Mouse (Mus musculus): ENCODE measurements around the gene Crispld2. TPM values are rescaled to one million over a fixed set of nuclear protein-coding genes. Genes with fewer than 3 reads are reported as not detected.

Gene Crispld2
- polyA plus RNA-seq, 1 experiment from 2014 or later: 3.9 TPM

- Histone ChIP-seq H3K4me2 (no peak overlapping the region; the same call in 1 of the 2 replicates), H3K9me3 (no peaks in the 10 kb centered on the region), H3K9ac (0 out of 2 replicates have a peak overlapping the region, but pooled peaks have one; percentile 9), H3K27me3 (replicated peaks) (peaks cover 17% of the 10 kb centered on the region), H3K4me1 (peaks cover 52% of the 10 kb centered on the region), H3K36me3 (no peaks in the 10 kb centered on the region), H3K4me3 (no peak overlapping the region), H3K27ac (replicated peaks) (peak overlapping the region; percentile 13; the same call in 1 of the 2 replicates)
- WGBS: 23% methylated on average over 9 of the region's 9 CpGs
- no peak for ATAC-seq (ENCODE audit: extremely low read depth, insufficient number of reproducible peaks, low FRiP score, low TSS enrichment)
Measured at GRCm38 (mm10) chr8:120036111-120036510, 43.9 kb downstream of the Crispld2 start.

DNA sequence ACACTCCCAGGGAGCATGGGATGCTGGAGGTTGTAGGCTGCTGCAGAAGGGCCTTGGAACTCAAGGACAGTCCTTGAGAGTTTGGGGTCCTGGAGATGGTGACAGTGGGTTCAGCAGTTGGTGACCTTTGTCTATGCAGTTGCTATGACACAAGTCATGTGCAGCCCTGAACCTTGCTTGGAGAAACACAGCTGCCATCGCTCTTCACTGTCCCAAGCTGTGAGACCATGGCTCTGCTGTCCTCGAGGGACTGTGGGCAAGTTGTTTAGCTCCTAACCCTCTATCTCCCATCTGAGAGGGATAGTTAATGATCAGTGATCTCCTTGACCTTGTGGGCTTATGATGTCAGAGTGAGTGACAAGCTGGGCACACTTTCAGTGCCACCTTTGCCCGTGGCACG is 44.3 kb downstream of the Crispld2 start:
- 0 out of 2 replicates have a peak overlapping the region, but pooled peaks have one; percentile 9 for H3K9ac ChIP-seq
- ATAC-seq (ENCODE audit: extremely low read depth, insufficient number of reproducible peaks, low FRiP score, low TSS enrichment): no peak
- peak overlapping the region; percentile 13; the same call in 1 of the 2 replicates for H3K27ac ChIP-seq (replicated peaks)
- peaks cover 17% of the 10 kb centered on the region for H3K27me3 ChIP-seq (replicated peaks)
- 73% methylated on average over 4 of the region's 4 CpGs for WGBS
- no peaks in the 10 kb centered on the region for H3K9me3 ChIP-seq
- peaks cover 55% of the 10 kb centered on the region for H3K4me1 ChIP-seq
- no peak overlapping the region for H3K4me2 ChIP-seq
- H3K36me3 ChIP-seq: no peaks in the 10 kb centered on the region
- no peak overlapping the region for H3K4me3 ChIP-seq

GRCm38 (mm10) chr8:120037199-120037598 is 45.0 kb downstream of the Crispld2 start:
- H3K36me3 ChIP-seq: no peaks in the 10 kb centered on the region
- H3K27me3 ChIP-seq (replicated peaks): peaks cover 17% of the 10 kb centered on the region
- H3K9ac ChIP-seq: 0 out of 2 replicates have a peak overlapping the region, but pooled peaks have one; percentile 5
- H3K9me3 ChIP-seq: no peaks in the 10 kb centered on the region
- H3K4me1 ChIP-seq: peaks cover 55% of the 10 kb centered on the region
- H3K4me3 ChIP-seq: no peak overlapping the region
- 38% methylated on average over 15 of the region's 15 CpGs for WGBS
- peak; percentile 39; the same call in 1 of the 2 replicates for ATAC-seq (ENCODE audit: extremely low read depth, insufficient number of reproducible peaks, low FRiP score, low TSS enrichment)
- H3K27ac ChIP-seq (replicated peaks): no peak overlapping the region
- peak overlapping the region; percentile 26 for H3K4me2 ChIP-seq

GRCm38 (mm10) chr8:120037611-120038010 is 45.4 kb downstream of the Crispld2 start:
- no peaks in the 10 kb centered on the region for H3K9me3 ChIP-seq
- no peak overlapping the region for H3K4me3 ChIP-seq
- 72% methylated on average over 8 of the region's 8 CpGs for WGBS
- peaks cover 55% of the 10 kb centered on the region for H3K4me1 ChIP-seq
- no peak for ATAC-seq (ENCODE audit: extremely low read depth, insufficient number of reproducible peaks, low FRiP score, low TSS enrichment)
- no peak overlapping the region for H3K27ac ChIP-seq (replicated peaks)
- H3K36me3 ChIP-seq: no peaks in the 10 kb centered on the region
- peak overlapping the region; percentile 26; the same call in 1 of the 2 replicates for H3K4me2 ChIP-seq
- H3K9ac ChIP-seq: no peak overlapping the region
- H3K27me3 ChIP-seq (replicated peaks): peaks cover 19% of the 10 kb centered on the region

- H3K4me3 ChIP-seq: no peak overlapping the region
- 92% methylated on average over 12 of the region's 12 CpGs for WGBS
- peaks cover 30% of the 10 kb centered on the region for H3K27me3 ChIP-seq (replicated peaks)
- no peak overlapping the region for H3K27ac ChIP-seq (replicated peaks)
- no peak overlapping the region for H3K9ac ChIP-seq
- no peaks in the 10 kb centered on the region for H3K9me3 ChIP-seq
- H3K4me2 ChIP-seq: no peak overlapping the region
- H3K36me3 ChIP-seq: no peaks in the 10 kb centered on the region
- no peak for ATAC-seq (ENCODE audit: extremely low read depth, insufficient number of reproducible peaks, low FRiP score, low TSS enrichment)
- H3K4me1 ChIP-seq: peaks cover 55% of the 10 kb centered on the region
Measured at GRCm38 (mm10) chr8:120038741-120039140, 46.5 kb downstream of the Crispld2 start.

GRCm38 (mm10) chr8:120039313-120039919 is 47.2 kb downstream of the Crispld2 start:
- whole genome bisulfite sequencing: 53% methylated on average over 11 of the region's 11 CpGs
- ATAC-seq (ENCODE audit: extremely low read depth, insufficient number of reproducible peaks, low FRiP score, low TSS enrichment): no peak
- Histone ChIP-seq H3K36me3 (no peaks in the 10 kb centered on the region), H3K9me3 (no peaks in the 10 kb centered on the region), H3K27ac (replicated peaks) (no peak overlapping the region), H3K4me2 (no peak overlapping the region), H3K27me3 (replicated peaks) (peaks cover 37% of the 10 kb centered on the region), H3K9ac (no peak overlapping the region), H3K4me1 (peaks cover 54% of the 10 kb centered on the region), H3K4me3 (no peak overlapping the region)

DNA sequence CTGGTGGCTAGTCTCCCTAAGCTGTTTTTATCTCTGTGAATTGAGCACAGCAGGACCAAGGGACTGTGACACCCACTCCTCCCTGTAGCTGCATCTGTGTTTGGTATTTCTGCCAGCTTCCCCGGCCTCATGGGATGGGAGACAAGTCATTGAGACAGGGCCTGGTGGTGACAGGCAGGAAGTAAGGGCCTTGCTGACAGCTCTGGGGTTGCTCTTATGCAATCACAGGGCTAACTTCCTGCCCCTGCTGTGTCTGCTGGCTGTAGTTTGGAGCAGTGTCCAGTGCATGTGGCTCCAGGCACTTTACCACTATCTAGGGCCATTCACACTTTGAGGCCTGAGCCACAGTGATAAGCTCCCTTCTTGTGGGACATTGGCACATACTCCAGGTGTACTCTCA is 48.6 kb downstream of the Crispld2 start:
- ATAC-seq (ENCODE audit: extremely low read depth, insufficient number of reproducible peaks, low FRiP score, low TSS enrichment): no peak
- H3K9me3 ChIP-seq: no peaks in the 10 kb centered on the region
- H3K4me3 ChIP-seq: no peak overlapping the region
- peak overlapping the region; percentile 65 for H3K27ac ChIP-seq (replicated peaks)
- no peaks in the 10 kb centered on the region for H3K36me3 ChIP-seq
- no peak overlapping the region for H3K9ac ChIP-seq
- peaks cover 50% of the 10 kb centered on the region for H3K4me1 ChIP-seq
- 7% methylated on average over 1 of the region's 1 CpGs for WGBS
- peaks cover 43% of the 10 kb centered on the region for H3K27me3 ChIP-seq (replicated peaks)
- H3K4me2 ChIP-seq: no peak overlapping the region

- no peaks in the 10 kb centered on the region for H3K9me3 ChIP-seq
- peaks cover 47% of the 10 kb centered on the region for H3K4me1 ChIP-seq
- ATAC-seq (ENCODE audit: extremely low read depth, insufficient number of reproducible peaks, low FRiP score, low TSS enrichment): no peak
- 68% methylated on average over 10 of the region's 10 CpGs for WGBS
- H3K4me2 ChIP-seq: no peak overlapping the region
- H3K27ac ChIP-seq (replicated peaks): no peak overlapping the region
- no peak overlapping the region for H3K4me3 ChIP-seq
- no peaks in the 10 kb centered on the region for H3K36me3 ChIP-seq
- H3K9ac ChIP-seq: no peak overlapping the region
- H3K27me3 ChIP-seq (replicated peaks): peaks cover 43% of the 10 kb centered on the region
Measured at GRCm38 (mm10) chr8:120042542-120043312, 50.5 kb downstream of the Crispld2 start.

DNA sequence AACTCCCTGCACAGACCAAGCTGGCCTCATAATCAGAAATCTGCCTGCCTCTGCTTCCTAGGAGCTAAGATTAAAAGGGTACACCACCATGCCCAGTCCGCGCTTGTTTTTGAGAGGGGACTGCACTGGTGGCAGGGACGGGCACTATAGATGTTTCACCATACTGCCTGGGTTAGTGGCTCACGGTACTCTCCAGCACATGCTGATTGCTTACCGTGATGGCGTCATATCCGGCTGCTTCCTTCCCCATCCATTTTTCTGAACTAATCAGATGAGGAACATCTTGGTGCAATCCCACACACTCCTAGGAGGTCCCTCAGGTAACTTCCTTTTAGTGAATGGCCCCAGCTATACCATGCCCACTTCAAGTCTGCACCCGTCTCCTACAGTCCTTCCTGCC is 52.7 kb downstream of the Crispld2 start:
- H3K9ac ChIP-seq: no peak overlapping the region
- no peaks in the 10 kb centered on the region for H3K9me3 ChIP-seq
- no peaks in the 10 kb centered on the region for H3K36me3 ChIP-seq
- H3K4me1 ChIP-seq: peaks cover 33% of the 10 kb centered on the region
- ATAC-seq (ENCODE audit: extremely low read depth, insufficient number of reproducible peaks, low FRiP score, low TSS enrichment): no peak
- H3K4me3 ChIP-seq: no peak overlapping the region
- no peak overlapping the region for H3K4me2 ChIP-seq
- 92% methylated on average over 8 of the region's 8 CpGs for WGBS
- H3K27me3 ChIP-seq (replicated peaks): peaks cover 29% of the 10 kb centered on the region
- no peak overlapping the region for H3K27ac ChIP-seq (replicated peaks)

DNA sequence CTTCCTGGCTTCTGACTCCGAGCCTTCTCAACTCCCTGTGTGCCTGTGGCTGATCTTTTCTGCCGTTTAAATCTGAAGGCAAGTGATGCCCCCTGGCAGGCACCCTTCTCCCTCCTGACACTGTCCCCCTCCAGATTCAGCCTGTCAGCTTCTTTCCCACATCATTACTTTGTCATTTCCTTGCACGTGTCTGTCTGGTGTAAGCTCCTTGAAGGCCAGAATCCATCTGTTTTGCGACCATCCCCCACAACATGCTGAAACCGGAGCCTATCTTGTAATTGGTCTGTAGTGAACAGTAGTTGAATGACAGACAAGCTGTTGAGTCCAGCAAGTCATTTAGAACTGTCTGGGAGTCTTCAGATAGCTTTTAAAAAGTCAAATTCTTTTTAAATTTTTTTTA is 53.2 kb downstream of the Crispld2 start:
- no peak overlapping the region for H3K27ac ChIP-seq (replicated peaks)
- ATAC-seq (ENCODE audit: extremely low read depth, insufficient number of reproducible peaks, low FRiP score, low TSS enrichment): no peak

GRCm38 (mm10) chr8:120046258-120047020 is 54.2 kb downstream of the Crispld2 start:
- peak overlapping the region; percentile 40; the same call in 1 of the 2 replicates for H3K9ac ChIP-seq
- H3K27me3 ChIP-seq (replicated peaks): peaks cover 29% of the 10 kb centered on the region
- ATAC-seq (ENCODE audit: extremely low read depth, insufficient number of reproducible peaks, low FRiP score, low TSS enrichment): peak; percentile 47; the same call in 1 of the 2 replicates
- 40% methylated on average over 14 of the region's 14 CpGs for WGBS
- H3K4me2 ChIP-seq: no peak overlapping the region
- peak overlapping the region; percentile 68 for H3K27ac ChIP-seq (replicated peaks)
- H3K4me3 ChIP-seq: no peak overlapping the region
- H3K9me3 ChIP-seq: no peaks in the 10 kb centered on the region
- no peaks in the 10 kb centered on the region for H3K36me3 ChIP-seq
- peaks cover 29% of the 10 kb centered on the region for H3K4me1 ChIP-seq

More for the DNA sequence above, 53.2 kb downstream of the Crispld2 start:
- peaks cover 30% of the 10 kb centered on the region for H3K4me1 ChIP-seq
- H3K4me2 ChIP-seq: no peak overlapping the region
- H3K9ac ChIP-seq: no peak overlapping the region
- WGBS: 49% methylated on average over 5 of the region's 5 CpGs
- peaks cover 29% of the 10 kb centered on the region for H3K27me3 ChIP-seq (replicated peaks)
- H3K9me3 ChIP-seq: no peaks in the 10 kb centered on the region
- H3K4me3 ChIP-seq: no peak overlapping the region
- H3K36me3 ChIP-seq: no peaks in the 10 kb centered on the region
